Mouse (Mus musculus) frontal cortex, postnatal 36 days (tissue): ENCODE measurements around the gene Atp5s.
A peak's percentile ranks its signal among the peaks of the same experiment; 100 is the strongest.

Experiments
- DNase-seq, 2 experiments: peaks; one replicate each; pipeline ENCODE4 v3.0.0; 2022; ENCODE audit warnings: low spot score in 2 of 2

Atp5s gene

GRCm38 (mm10) chr12:69732221-69732620, 7.5 kb downstream of the Atp5s start:
- no peak for DNase-seq

DNA sequence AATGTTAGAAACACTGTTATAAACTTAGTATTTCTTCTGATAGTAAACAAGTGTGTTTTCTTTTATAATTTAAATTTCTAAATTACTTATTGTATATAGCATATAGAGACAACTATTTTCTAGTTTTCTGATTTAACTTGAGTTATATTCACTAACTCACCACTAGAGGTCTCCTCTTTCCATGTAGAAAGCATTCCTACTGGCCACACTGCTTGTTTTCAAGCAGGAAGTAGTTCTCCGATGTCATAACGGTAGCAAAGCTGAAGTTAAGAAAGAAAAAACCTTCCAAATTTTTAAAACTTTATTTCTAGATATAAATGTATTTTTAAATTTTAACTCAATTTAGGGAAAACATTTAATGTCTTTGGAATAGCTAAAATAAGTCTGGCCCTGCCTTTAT, 8.8 kb downstream of the Atp5s start:
- no peak for DNase-seq

DNA sequence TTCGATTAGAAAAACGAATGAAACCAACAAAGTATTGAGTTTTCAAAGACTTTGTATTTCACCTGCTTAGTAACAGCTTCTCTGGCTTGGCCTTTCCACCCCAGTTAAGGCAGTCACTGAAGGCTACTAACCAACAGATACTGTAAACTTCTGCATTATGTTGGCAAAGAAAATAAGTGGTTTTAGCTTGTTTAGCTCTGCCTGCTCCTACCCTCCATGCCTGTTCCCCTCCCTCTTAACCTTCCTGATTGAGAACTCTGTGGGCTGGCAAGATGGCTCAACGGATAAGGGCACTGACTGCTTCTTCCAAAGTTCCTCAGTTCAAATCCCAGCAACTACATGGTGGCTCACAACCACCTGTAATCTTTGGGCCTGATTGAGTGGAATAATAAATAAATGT, 9.2 kb downstream of the Atp5s start:
- DNase-seq: no peak

DNA sequence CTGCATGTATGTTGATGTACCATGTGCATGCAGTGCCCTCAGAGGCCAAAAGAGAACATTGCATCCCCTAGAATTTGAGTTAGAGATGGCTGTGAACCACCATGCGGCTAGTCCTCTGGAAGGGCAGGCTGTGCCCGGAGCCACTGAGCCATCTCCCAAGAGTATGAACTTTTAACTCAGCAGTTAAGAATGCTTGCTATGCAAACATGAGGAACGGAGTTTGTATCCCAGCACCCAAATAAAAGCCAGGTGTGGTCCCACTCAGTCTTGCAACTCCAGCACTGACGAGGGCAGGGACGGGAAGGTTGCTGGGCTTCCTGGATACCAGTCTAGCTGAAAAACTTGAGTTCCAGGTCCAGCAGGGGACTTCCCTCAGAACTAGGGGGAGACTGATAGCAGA, 17.2 kb downstream of the Atp5s start:
- DNase-seq: no peak

DNA sequence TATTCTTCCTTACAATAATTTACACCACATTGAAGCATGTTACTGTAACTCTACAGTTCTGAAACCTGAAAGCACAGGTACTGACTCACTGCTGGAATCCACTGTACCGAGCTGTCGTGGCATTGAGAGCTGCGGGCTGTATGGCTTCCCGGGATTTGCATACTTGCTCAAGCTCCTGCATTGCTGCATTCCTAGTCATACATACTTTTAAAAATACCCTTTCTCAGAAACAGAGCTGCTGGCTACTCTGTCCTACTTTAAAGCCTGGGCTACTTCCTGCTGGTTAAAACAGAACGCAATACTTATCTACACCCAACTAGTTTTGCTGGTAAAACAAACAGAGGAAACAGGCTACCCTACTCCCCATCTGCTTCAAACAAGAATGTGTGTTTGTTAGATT, 19.4 kb downstream of the Atp5s start:
- no peak for DNase-seq

GRCm38 (mm10) chr12:69751864-69752341, 27.2 kb downstream of the Atp5s start:
- DNase-seq: no peak

- no peak for DNase-seq
These were observed 29.2 kb downstream of the Atp5s start for GRCm38 (mm10) chr12:69753936-69754335.

- DNase-seq: no peak
These were observed 31.3 kb downstream of the Atp5s start for GRCm38 (mm10) chr12:69756015-69756414.

DNA sequence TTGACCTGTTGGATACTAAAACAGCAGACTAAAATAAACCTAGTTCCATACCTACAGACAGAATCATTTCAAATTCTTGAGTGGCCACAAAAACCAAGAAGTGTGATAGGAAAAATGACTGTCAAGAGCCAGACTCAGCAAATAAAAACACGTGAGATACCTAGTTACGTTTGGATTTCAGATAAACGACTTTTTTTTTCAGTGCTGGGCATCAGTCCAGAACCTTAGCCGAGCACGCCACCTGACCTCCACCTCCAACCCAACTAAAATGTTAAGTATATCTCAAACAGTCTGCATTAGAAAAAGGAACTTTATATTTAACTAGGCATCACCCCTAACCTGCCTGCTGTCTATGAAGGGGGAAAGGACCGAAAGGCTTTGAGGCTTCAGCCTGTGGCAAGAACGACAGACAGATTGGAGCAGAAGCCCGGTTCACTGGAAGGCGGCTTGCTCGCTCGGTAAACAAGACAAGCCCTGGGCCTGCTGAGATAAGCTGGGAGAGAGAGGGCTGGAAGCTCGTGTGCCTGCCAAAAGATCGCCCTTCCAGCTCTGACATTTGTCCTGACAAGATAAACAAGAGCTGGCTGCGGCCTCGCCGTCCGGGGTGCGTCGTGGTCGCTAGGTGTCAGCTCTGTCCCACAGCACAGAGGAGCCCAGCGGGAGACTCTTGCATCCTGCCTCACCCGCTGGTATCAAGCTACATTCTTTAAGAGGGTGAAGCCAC, 32.8 kb downstream of the Atp5s start:
- DNase-seq: peak; percentile 44 to 50

GRCm38 (mm10) chr12:69758221-69759185, 33.8 kb downstream of the Atp5s start:
- no peak for DNase-seq

DNA sequence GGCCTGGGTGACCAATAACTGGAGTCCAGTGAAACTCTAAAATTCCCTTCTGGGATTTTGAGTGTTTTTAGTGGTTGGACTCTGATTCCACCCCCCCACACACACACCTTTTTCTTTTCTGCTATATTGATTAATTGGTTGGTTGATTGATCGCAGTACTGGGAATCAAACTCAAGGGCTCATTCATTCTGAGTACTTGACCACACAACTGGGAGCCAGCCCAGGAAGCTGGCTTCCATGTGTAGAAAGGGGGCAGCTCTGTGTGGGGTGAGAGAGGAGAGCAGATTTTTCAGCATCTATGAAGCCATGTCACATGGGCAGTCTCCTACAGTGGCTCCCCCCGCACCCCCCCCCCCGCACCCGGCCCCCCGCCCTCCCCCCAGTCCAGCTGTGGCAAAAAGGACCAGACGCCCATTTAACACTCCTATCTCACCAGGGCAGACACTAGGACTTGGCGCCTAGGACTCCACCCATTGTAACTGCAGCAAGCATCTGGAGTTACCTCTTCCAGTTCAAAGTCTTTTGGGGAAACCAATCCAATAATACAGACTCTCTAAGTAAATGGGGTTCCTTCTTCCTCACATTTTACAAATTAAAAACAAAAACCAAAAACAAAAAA, 34.6 kb downstream of the Atp5s start:
- DNase-seq: no peak

DNA sequence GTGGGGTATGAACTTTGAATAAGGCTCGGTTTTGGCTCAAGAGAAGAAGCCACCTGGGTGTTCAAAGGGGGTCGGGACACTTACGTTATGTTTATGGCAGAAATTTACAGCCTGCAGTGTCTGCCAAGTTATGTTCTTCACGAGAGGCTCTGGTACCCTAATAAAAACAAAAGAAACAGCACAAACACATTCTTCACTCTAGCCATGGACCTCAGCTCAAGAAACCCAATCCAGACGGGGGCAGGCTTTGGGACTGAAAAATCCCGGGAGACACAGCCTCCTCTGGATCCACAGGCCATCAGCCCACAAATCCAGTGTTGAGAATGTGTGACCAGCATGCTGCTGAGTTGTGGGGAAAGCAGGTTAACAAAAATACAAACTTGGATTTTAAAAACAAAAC, 35.3 kb downstream of the Atp5s start:
- no peak for DNase-seq

- no peak for DNase-seq
These were observed 36.1 kb downstream of the Atp5s start for GRCm38 (mm10) chr12:69760743-69761406.

GRCm38 (mm10) chr12:69761603-69762002, 36.9 kb downstream of the Atp5s start:
- DNase-seq: no peak

DNA sequence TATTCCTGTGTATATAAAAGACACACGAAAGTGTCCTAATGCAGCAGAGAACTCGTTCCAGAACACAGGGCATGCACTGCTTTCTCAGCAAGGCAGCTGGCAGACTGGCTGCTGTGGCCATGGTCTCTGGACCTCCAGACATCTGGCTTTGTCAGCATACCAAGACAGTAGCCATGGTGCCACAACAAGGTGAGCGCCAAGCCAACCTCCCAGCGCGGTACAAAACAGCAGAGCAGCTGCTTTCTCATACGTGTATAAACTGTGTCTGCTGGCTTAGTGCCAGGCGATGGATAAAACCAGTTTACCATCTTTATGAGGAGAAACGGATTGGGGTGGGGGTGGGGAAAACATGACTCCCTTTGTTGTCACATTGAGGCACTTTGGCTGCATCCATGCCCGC, 40.8 kb downstream of the Atp5s start:
- no peak for DNase-seq

GRCm38 (mm10) chr12:69766185-69766904, 41.6 kb downstream of the Atp5s start:
- DNase-seq: no peak

DNA sequence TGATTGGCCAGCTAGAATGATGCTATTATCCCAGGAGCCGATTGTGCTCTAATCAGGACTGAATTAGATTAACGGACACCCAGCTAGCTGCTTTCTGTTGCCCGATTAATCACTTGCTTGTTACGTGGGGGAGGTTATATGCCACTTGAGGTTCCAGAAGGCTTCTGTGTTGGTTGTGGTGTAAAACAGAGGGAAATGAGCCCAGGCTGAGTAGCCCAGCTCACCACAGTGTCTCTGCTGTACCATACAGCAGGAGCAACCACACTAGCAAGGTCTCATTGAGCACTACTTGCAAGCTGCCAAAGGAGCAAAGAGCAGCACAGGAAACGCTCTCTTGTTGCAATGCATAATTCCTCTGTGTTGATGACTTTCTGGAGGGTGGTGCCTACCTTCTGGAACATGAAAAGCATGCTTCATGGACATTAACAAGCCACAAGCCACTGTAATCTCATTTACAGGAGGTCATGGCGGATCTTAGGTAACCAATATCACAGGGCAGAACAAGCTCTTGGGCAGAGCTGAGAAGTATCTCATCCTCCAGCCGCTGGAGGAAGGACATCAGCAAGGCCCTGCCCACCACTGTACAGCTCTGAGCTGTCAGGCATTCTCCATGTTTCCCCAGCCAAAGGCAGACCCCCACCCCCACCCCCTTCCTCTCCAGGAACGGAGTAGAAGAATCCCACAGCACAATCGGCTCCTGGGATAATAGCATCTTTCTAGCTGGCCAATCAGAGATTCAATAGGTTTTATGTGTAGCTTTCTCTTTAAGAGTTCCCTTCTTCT, 42.9 kb downstream of the Atp5s start:
- no peak for DNase-seq

- no peak for DNase-seq
These were observed 44.1 kb downstream of the Atp5s start for GRCm38 (mm10) chr12:69768841-69769240.

DNA sequence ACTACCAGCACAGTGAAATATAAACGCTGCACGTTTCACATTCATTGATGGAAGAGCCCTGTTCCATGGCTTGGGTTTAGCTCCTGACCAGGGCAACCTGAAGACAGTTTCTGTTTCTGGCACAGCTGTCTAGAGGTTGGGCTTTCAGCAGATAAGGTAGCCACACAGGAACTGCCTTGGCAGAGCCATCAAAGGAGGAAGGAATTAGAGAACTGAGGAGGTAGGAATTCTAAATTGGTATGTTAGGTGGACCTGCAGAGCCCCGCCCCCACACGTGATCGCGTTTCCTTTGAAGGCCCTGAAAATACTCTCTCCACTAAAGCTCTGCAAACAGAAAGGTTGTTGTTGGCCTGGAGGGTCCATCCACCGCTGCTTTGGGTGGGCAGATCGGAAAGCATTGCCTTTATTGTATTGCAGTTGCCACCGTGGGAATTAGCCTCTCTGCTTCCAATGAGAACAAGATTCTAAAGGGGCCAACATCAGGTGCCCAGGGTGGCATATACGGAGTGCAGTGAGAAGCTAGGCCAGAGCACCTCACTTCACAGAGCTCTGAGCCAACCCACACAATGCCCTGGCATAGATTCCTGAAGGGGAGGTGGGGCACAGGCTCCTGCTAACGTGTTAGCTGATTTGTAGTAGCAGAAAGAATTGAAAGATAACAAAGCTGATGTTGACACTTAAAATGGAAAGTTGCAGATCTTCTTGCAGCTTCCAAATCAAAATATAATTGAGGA, 52.0 kb downstream of the Atp5s start:
- DNase-seq: no peak

DNA sequence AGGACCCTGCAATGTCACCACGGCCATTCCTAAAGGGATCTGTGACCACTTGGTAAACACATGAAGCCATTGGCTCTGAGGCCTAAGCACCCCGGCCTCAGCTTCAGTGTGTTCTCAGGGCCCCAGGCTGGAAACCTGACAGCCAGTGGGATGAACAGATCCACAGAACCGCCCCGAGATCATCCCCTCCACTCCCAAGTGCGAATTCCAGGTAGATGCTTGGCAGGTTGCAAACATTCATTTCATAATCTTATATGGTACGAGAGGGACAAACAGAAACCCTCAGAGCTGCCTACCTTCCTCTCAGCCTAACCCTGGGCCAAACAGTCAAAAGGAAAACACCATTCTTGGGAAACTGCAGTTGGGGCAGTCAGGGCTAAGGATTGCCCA, 52.6 kb downstream of the Atp5s start:
- DNase-seq: no peak
